Mouse (Mus musculus) forebrain, embryonic 12.5 days (tissue): ENCODE measurements at regions not wholly inside any gene's neighbourhood (a gene's known extent, or its start where the extent isn't known, plus 50 kb on each side); places are given as distances from the start of the nearest gene placed in this dataset.

Source experiments
- ATAC-seq: fragments of 200-750 bp; cut with Nextera tagmentation; 2 replicates; pipeline ENCODE4 v1.8.0; 2017; ENCODE audit warnings: moderate TSS enrichment; ENCODE audit not compliant: low FRiP score
- H3K27ac ChIP-seq: fragments of 300-500 bp; sonication (generic); 2 replicates; pipeline ENCODE4 v1.5.1; 2016; ENCODE audit warnings: mild to moderate bottlenecking
- H3K27me3 ChIP-seq: fragments of 300-500 bp; sonication (generic); 2 replicates; pipeline ENCODE4 v1.6.1; 2016; ENCODE audit warnings: mild to moderate bottlenecking
- H3K36me3 ChIP-seq: fragments of 300-500 bp; sonication (generic); replicated peaks from 2 replicates; pipeline ENCODE4 v1.6.1; 2016; ENCODE audit warnings: mild to moderate bottlenecking
- H3K4me1 ChIP-seq: fragments of 300-500 bp; sonication (generic); 2 replicates; pipeline ENCODE4 v1.6.1; 2016
- H3K4me2 ChIP-seq: fragments of 300-500 bp; sonication (generic); 2 replicates; pipeline ENCODE4 v1.6.1; 2016; ENCODE audit warnings: mild to moderate bottlenecking, moderate library complexity
- H3K4me3 ChIP-seq: fragments of 300-500 bp; sonication (generic); replicated peaks from 2 replicates; pipeline ENCODE4 v1.5.1; 2016; ENCODE audit warnings: mild to moderate bottlenecking
- H3K9ac ChIP-seq: fragments of 300-500 bp; sonication (generic); 2 replicates; pipeline ENCODE4 v1.6.1; 2016; ENCODE audit warnings: mild to moderate bottlenecking
- H3K9me3 ChIP-seq: fragments of 300-500 bp; sonication (generic); 2 replicates; pipeline ENCODE4 v1.6.1; 2016
- WGBS: fragments of 180-500 bp; shearing (Covaris S2); methylation state at CpG from one replicate; pipeline ENCODE4 v1.1.7; 2016; 5-methylcytosine and 5-hydroxymethylcytosine counted together

- no peaks in the 10 kb centered on the region for H3K36me3 ChIP-seq
- H3K4me2 ChIP-seq: no peak overlapping the region
- ATAC-seq: no peak
- H3K27ac ChIP-seq: no peak overlapping the region
- H3K4me3 ChIP-seq: no peak overlapping the region
- H3K27me3 ChIP-seq: no peaks in the 10 kb centered on the region
- no peaks in the 10 kb centered on the region for H3K4me1 ChIP-seq
- no peak overlapping the region for H3K9ac ChIP-seq
- H3K9me3 ChIP-seq: no peaks in the 10 kb centered on the region
Observed at GRCm38 (mm10) chr7:95082248-95082647, 1088.8 kb upstream of the Tenm4 start.

- no peak overlapping the region for H3K4me2 ChIP-seq
- peak; percentile 79 for ATAC-seq
- no peak overlapping the region for H3K4me3 ChIP-seq
- 77% methylated on average over 2 of the region's 2 CpGs for WGBS
- no peaks in the 10 kb centered on the region for H3K4me1 ChIP-seq
- H3K27me3 ChIP-seq: no peaks in the 10 kb centered on the region
- no peak overlapping the region for H3K27ac ChIP-seq
- H3K9ac ChIP-seq: no peak overlapping the region
- H3K9me3 ChIP-seq: no peaks in the 10 kb centered on the region
- H3K36me3 ChIP-seq: no peaks in the 10 kb centered on the region
Observed at GRCm38 (mm10) chr7:95084328-95084727, 1086.7 kb upstream of the Tenm4 start.

- Histone ChIP-seq H3K36me3 (no peaks in the 10 kb centered on the region), H3K4me3 (no peak overlapping the region), H3K9me3 (no peaks in the 10 kb centered on the region), H3K27me3 (no peaks in the 10 kb centered on the region), H3K27ac (no peak overlapping the region), H3K4me1 (no peaks in the 10 kb centered on the region), H3K9ac (no peak overlapping the region), H3K4me2 (no peak overlapping the region)
- no peak for ATAC-seq
Observed at GRCm38 (mm10) chr7:95091360-95091759, 1079.7 kb upstream of the Tenm4 start.

- WGBS: 87% methylated on average over 4 of the region's 4 CpGs
- H3K9me3 ChIP-seq: no peaks in the 10 kb centered on the region
- no peak for ATAC-seq
Observed at GRCm38 (mm10) chr7:95129020-95129419, 1042.0 kb upstream of the Tenm4 start.

GRCm38 (mm10) chr7:95133038-95133437, 1038.0 kb upstream of the Tenm4 start:
- Histone ChIP-seq H3K9ac (no peak overlapping the region), H3K4me2 (no peak overlapping the region), H3K4me3 (no peak overlapping the region), H3K9me3 (no peaks in the 10 kb centered on the region), H3K36me3 (no peaks in the 10 kb centered on the region), H3K4me1 (peaks cover 4% of the 10 kb centered on the region), H3K27ac (no peak overlapping the region), H3K27me3 (no peaks in the 10 kb centered on the region)
- ATAC-seq: no peak
- 79% methylated on average over 1 of the region's 1 CpGs for WGBS

More at GRCm38 (mm10) chr7:95129020-95129419, 1042.0 kb upstream of the Tenm4 start:
- Histone ChIP-seq H3K9ac (no peak overlapping the region), H3K4me2 (no peak overlapping the region), H3K4me3 (no peak overlapping the region), H3K4me1 (peaks cover 2% of the 10 kb centered on the region), H3K36me3 (no peaks in the 10 kb centered on the region), H3K27ac (no peak overlapping the region), H3K27me3 (no peaks in the 10 kb centered on the region)

DNA sequence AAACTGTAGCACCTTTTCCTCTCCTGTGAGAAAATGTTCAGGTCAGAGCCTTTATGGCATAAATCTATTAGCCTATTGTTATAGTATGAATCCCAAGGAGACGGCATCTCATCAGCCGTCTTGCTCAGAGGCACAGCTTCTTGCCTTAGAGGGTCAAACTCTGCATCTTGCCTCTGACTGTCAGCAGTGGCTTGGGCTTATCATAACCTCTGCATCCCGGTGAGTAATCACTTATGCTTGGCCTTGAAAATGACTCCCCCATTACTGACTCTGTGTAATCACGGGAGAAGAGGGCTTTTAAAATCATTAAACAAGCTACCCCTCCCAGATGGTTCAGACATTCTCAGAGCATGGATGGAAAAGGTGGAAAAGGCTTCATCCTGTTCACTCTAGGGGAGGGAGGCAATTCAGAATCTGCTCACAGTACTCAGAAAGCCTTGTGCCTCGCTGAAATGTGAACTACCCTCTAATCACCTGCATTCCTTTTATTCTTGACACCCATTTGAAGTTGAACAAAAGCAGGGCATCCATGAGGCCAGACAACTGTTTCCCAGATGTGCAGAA, 1036.9 kb upstream of the Tenm4 start:
- Histone ChIP-seq H3K4me1 (peaks cover 4% of the 10 kb centered on the region), H3K27ac (no peak overlapping the region), H3K4me2 (no peak overlapping the region), H3K9ac (no peak overlapping the region), H3K4me3 (no peak overlapping the region), H3K36me3 (no peaks in the 10 kb centered on the region), H3K27me3 (no peaks in the 10 kb centered on the region), H3K9me3 (no peaks in the 10 kb centered on the region)
- peak; percentile 72 for ATAC-seq
- 46% methylated on average over 5 of the region's 5 CpGs for WGBS

DNA sequence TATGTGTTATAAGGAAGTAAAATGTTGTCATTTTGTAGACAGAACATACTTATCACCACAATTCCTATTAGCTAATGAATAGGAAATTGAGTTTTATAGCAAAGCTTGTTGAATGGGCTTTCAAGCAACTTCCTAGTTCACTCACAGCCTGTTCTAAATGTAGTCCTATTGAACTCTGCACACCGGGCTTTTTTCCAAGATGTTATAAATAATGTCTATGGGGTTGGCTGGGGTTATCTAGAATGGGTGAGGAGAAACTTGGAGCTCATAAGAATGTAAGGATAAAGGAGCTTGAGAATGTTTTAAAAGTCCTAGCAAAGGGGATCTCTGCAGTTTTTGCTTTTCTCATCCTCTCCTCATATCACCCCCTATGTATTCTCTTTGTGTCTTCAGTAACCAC, 1029.3 kb upstream of the Tenm4 start:
- no peak overlapping the region for H3K9ac ChIP-seq
- H3K27ac ChIP-seq: no peak overlapping the region
- H3K36me3 ChIP-seq: no peaks in the 10 kb centered on the region
- ATAC-seq: no peak
- no peaks in the 10 kb centered on the region for H3K9me3 ChIP-seq
- no peak overlapping the region for H3K4me3 ChIP-seq
- H3K4me2 ChIP-seq: no peak overlapping the region
- 90% methylated on average over 1 of the region's 1 CpGs for WGBS
- no peaks in the 10 kb centered on the region for H3K27me3 ChIP-seq
- H3K4me1 ChIP-seq: peaks cover 3% of the 10 kb centered on the region; the same call in 1 of the 2 replicates

DNA sequence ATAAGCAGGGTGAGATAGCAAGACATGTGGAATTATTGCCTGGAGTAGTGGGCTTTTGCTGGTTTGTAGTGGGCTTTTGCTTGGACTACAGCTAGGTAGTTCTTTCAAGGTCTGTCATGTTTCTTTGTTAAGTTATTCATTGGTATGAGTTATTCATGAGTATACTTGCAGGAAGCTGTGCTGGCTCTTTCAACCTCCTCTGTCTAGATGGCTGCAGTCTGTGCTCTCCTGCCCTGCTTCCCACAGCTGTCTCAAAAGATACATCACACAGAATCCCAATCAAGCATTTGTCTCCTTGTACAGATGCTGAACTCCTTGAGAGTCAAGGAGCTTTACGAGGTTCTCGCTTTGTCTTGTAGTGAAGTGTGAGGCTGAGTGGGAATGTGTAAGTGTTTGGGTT, 1028.0 kb upstream of the Tenm4 start:
- no peaks in the 10 kb centered on the region for H3K27me3 ChIP-seq
- H3K4me1 ChIP-seq: peaks cover 3% of the 10 kb centered on the region; the same call in 1 of the 2 replicates
- no peaks in the 10 kb centered on the region for H3K9me3 ChIP-seq
- no peak overlapping the region for H3K4me3 ChIP-seq
- H3K27ac ChIP-seq: no peak overlapping the region
- H3K9ac ChIP-seq: no peak overlapping the region
- H3K4me2 ChIP-seq: no peak overlapping the region
- WGBS: 77% methylated on average over 2 of the region's 2 CpGs
- H3K36me3 ChIP-seq: no peaks in the 10 kb centered on the region
- ATAC-seq: no peak
